1 mouse cellular context compared by ENCODE assay signal in genomic region chr8:120723025-120723424, GRCm38 (mm10).
TF ChIP-seq lines count a peak whose summit lies in the region.

No protein-coding gene starts in this region.

TF ChIP-seq in MEL, 35 proteins besides CTCF, POLR2A, EP300 and RAD21:
- TF ChIP-seq MYC (IDR thresholded peaks at IDR 0.05; ENCODE audit: low read depth, low read length) (no peak), MAX (IDR thresholded peaks at IDR 0.05; ENCODE audit: low read length) (no peak), BHLHE40 (IDR thresholded peaks at IDR 0.05; ENCODE audit: borderline replicate concordance, low read depth, low read length) (no peak), ELF1 (IDR thresholded peaks at IDR 0.05; ENCODE audit: low read depth, low read length) (no peak), SIN3A (IDR thresholded peaks at IDR 0.05; ENCODE audit: low read length) (no peak), POLR2AphosphoS5 (IDR thresholded peaks at IDR 0.05; ENCODE audit: borderline replicate concordance, low read depth, low read length) (no peak), KAT2A (conservative IDR thresholded peaks at IDR 0.05; ENCODE audit: low read depth, low read length) (no peak), MYB (IDR thresholded peaks at IDR 0.05; ENCODE audit: low read depth, low read length) (no peak), JUND (IDR thresholded peaks at IDR 0.05; ENCODE audit: low read depth, low read length) (no peak), E2F4 (IDR thresholded peaks at IDR 0.05; ENCODE audit: borderline replicate concordance, low read depth, low read length) (no peak), USF2 (IDR thresholded peaks at IDR 0.05; ENCODE audit: borderline replicate concordance in 1 of 2, insufficient read depth in 1 of 2, low read depth in 1 of 2, low read length in 2 of 2) (no peak), GABPA (IDR thresholded peaks at IDR 0.05; ENCODE audit: low read depth, low read length) (no peak), RCOR1 (IDR thresholded peaks at IDR 0.05; ENCODE audit: low read depth, low read length) (no peak), UBTF (IDR thresholded peaks at IDR 0.05; ENCODE audit: borderline replicate concordance, insufficient read depth, low read depth, low read length) (no peak)
